Mouse (Mus musculus) right cerebral cortex, postnatal 4 days (tissue): ENCODE results near the gene Cox7a1.
"Not testable (repeated sequence)": the region's sequence is repeated elsewhere in the genome, so short reads cannot be mapped to it uniquely, and the experiment has no call there.

Experiments
- DNase-seq: peaks from one replicate; pipeline ENCODE4 v3.0.0-alpha.2; 2022

Gene Cox7a1

DNA sequence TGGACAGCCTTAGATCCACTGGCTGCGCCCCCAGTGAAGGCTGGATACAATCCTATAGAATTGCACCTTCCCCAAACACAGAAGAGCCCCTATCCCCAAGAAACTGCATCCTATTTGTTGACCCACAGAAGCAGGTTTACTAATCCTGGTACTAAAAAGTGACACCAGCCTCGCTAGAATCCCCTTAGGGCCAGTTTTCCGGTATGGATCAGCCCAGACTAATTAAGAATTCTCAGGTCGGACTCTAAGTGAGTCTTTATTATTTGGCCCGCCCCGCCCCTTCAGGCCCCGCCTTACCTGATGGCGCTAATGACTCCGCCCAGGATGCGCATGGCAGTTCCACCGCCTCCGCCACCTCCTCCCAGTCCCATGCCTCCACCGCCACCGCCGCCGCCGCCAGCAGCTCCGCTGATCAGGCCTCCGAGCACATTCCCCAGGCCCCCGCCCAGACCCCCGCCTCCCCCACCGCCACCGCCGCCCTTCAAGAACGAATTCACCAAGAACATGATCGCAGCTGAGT lies 9.7 kb downstream of the Cox7a1 start:
- DNase-seq = peak; percentile 71

DNA sequence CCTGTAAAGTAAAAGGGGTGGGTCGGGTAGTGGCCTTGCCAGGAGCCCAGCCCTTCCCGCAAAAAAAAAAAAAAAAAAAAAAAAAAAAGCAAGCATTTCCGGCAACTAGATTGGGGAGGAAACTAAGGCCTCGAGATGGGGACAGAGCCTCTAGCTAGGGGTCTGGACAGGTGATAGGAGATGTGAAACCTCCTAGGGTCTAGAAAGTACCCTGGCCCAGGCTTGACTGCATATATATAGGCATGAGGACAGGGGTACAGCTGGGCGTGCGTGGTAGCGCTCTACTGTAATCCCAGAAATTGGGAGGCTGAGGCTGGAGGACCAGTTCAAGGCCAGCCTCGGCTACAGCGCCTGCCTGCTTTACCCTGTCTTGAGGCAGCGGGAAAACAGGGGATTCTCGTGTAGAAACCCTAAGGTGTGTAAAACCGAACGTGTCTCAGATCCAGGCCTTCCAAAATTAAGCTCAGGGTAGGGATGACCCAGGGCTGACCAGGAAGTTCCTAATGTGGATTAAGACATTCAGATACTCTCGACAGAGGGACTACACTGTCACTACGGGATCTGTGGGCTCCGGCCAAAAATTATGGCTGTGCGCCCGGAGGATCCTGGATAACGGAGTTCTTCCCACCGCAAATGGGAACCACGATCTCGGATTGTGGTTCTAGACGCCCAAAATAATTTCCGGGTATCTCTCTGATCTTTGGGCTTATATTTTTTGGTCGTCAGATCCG lies 10.3 kb downstream of the Cox7a1 start:
- peak; percentile 67 for DNase-seq

DNA sequence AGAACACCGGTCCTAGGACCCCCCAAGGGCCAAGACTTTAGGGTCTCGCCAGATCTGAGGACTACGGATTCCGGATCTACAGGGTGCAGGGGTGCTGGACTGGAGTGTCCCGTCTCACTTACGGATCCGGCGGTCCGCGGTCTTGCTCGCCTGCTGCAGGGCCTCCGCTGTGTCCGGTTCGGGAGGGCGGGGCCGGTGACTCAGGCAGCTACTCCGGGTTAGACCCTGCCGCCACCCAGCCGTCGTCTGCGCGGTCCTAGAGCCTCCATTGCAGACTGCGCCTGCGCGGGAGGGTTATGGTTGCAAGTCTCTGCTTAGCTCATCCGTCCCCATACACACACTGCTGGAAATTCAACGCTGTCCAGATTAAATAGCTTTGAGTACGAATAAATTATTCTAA lies 10.9 kb downstream of the Cox7a1 start:
- peak; percentile 97 for DNase-seq

GRCm38 (mm10) chr7:30195461-30195860 lies 11.5 kb downstream of the Cox7a1 start:
- no peak for DNase-seq

DNA sequence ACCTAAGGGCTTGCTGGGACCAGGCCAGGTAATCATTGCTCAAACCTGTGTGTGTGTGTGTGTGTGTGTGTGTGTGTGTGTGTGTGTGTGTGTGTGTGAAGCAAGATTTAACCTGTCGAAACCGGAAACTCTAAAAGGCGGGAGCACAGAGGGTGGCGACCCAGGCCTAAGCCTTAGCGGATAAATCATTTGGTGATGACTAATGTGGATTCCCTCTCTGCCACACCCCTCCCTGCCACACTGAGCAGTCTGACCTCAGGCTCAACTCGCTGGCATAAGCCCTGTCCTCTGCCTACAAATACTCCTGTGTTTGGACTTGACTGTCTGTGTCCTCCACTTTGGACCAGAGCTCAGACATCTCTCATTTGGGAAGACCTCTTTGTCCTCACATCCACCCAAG lies 12.2 kb downstream of the Cox7a1 start:
- DNase-seq = no peak

- no peak for DNase-seq
Measured at GRCm38 (mm10) chr7:30197592-30198129, 13.7 kb downstream of the Cox7a1 start.

DNA sequence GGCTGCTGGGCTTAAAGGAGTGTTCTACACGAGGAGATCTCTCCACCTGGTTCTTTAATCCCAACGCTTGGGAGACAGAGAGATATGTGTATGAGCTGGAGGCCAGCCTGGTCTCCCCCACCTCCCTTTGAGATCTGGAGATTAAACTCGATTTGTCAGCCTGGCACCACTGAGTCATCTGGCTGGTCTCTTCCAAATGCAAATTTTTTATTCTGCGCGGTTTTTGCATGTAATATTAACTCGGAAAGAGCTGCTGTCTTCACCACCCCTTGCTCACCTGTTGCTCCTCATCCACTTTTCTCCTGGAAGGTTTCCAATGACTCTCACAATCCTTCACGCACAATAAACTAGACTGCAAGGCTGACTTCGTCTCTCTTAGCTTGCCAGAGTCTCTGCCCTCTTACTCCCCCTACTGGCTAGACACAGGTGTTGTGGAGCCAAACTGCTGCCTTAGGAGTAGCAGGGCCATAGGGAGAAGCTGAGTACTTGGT lies 14.6 kb downstream of the Cox7a1 start, which contains the start of gene Capns1:
Gene Capns1, minus strand, starts transcription at position 331 of the 491 bp plus-strand sequence.
- DNase-seq = peak; percentile 40

DNA sequence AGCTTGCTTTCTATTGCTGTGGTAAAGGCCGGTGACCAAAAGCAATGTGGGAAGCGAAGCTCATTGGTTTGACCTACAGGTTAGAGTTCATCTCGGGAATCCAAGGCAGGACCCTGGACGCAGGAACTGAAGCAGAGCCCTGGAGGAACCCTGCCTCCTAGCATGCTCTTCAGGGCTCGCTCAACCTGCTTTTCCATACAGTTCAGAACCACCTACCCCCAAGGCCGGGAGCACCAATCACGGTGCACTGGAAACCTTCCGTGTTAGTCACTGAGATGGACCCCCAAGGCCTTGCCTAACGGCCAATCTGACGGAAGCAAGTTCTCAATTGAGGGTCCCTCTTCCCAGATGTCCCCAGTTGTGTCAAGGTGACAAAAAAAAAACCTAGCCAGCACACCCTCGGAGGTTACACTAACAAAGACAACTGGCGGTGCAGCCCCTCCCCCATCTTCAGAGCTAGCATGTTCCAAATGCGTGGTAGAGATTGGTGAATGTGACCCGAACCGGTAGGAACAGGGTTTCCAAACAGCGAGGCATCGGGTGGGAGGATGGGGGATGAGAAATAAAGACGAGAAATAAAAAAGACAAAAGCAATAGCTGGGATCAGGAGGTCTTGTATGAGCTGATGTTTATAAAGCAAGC lies 15.7 kb downstream of the Cox7a1 start:
- no peak for DNase-seq

GRCm38 (mm10) chr7:30200200-30200599 lies 16.3 kb downstream of the Cox7a1 start:
- no peak for DNase-seq

GRCm38 (mm10) chr7:30200661-30201060 lies 16.7 kb downstream of the Cox7a1 start:
- DNase-seq = not testable (repeated sequence)

DNA sequence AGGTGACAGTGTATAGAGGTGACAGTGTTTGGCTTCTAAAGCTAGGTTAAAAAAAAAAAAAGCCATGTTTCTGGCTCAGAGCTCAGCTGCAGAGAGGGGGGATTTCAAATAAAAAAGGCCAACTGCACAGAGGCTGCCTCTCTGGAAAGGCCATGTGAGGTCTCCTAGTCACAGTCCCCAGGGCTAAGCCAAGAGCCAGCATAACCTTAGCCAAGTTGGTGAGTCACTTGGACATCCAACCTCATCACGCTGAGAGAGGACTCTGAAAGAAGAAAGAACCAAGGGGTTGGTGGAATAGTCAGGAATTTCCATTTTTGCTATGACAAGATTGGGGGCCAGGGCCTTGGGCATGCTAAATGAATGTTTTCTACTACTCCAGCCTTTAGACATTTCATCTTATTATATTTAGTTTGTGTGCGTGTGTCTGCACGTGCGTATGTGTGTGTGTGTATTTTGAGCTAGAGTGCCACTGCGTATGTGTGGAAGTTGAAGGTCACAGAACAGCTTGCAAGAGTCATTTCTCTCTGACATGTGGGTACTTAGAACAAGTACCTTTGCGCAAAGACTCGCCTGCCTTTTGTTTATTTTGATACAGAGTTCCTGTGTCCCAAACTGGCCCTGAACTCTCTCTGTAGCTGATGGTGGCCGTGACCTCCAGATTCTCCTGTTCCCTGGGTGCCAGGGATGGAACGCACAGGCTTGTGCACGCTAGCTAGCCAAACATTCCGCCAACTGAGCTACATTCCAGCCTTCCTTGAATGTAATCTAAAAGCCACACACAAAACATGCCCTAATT lies 19.1 kb downstream of the Cox7a1 start:
- no peak for DNase-seq

DNA sequence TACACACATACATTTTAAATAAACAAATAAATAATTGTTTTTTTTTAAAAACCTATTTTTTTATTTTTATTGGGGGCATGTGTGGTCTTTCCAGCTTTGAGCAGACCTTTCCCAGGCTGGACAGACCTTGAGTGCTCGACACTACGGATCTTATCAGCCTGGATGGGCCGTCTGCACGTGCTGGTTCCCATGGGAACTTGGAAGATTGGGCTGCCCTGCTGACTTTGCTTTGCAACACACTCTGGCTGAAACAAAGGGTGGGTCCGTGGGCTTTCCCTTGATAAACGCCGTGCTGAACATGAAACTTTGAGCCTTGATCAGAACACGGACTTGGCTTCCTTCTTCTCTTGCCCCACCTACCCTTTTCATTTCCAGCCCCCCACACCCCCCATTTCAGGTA lies 20.4 kb downstream of the Cox7a1 start:
- DNase-seq = no peak

DNA sequence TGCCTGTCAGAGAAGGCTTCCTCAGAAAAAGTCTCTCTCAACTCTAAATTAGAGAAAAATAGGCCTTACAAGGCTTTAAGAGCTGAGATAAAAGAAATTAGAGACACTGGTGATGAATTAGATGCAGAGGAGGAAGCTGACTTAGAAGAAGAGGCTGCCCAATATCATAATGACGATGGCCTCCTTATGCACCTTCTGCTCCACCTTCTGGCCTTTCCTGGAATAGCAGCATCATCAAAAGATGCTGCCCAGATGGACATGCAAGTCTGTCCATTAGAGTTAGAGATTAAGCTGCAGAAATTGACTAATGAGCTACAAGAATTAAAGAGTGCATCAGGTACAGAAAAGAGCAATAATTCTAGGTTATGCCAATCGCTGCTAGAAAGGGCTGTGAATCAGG lies 21.4 kb downstream of the Cox7a1 start:
- peak; percentile 54 for DNase-seq

DNA sequence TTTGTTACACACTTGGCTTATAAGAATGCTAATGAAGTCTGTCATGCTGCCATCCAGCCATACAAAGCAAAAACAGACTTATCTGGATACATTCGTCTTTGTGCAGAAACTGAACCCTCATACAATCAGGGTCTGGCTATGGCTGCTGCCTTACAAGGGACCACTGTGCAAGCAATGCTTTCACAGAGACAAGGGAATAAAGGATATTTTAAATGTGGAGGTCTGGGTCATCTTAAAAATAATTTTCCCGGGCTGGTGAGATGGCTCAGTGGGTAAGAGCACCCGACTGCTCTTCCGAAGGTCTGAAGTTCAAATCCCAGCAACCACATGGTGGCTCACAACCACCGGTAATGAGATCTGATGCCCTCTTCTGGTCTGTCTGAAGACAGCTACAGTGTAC lies 22.4 kb downstream of the Cox7a1 start:
- DNase-seq = not testable (repeated sequence)

DNA sequence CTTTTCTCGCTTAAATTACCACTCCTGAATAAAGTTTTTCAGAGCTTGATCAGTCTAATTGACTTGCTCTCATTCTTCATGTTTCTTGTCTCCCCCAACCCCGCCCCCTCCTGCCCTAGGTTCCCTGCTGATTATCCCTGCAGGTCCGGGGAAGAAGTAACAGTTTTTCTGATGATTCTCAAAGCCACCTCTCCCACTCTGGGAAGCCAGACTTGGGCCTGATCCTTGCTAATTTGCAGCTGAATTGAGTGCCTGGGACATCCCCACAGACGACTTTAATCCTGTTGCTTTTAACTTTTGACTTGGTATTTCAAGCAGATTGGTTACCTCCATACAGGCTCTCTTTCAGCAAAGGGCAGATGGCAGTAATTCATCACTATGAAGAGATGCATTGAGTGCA lies 27.1 kb downstream of the Cox7a1 start:
- no peak for DNase-seq

DNA sequence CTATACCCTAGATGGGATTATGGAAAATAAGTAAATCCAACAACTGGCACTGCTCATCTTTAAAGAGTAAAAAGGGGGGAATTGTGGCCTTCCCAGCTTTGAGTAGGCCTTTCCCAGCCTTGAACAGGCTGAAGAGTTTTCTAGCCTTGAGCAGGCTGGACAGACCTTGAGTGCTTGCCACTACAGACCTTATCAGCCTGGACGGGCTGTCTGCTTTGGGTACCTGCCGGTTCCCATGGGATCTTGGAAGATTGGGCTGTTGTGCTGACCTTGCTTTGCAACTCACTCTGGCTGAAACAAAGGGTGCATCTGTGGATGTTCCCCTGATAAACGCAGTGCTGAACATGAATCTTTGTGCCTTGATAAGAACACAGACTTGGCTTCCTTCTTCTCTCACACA lies 29.9 kb downstream of the Cox7a1 start:
- DNase-seq = no peak

DNA sequence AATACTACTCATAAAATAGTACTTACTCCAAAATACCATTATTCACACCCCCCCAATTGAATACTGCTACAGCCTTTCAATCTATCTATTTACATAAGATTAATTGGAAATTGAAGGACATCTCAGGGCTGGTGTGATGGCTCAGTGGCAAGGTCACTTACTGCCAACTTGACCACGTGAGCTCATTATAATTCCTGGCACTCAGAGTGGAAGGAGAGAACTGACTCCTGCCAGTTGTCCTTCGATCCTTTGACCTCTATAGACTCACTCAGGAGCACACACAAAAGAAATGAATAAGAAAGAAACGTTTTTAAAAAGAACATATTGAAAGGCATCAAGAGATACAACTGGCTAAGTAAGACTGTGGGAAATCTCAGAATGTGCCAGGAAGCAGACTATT lies 31.9 kb downstream of the Cox7a1 start:
- no peak for DNase-seq

DNA sequence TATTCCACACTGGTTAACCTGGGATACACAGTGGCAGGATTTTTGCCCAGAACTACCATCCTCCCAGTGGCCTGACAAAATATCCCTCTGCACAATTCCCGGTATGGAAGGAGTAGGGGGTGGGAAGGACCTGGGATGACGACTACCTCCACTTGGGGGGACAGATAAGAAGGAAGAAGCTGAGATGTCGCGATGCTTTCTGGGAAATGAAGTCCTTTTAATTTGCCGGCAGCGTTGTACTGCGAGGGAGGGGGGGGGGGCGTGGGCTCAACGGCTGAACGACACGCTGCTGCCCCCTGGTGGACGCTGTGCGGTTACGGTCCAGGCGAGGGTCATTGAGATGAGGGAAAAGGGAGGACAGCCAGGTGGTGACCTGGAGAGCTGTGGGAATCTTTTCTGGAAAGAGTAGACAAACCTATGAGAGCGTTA lies 32.8 kb downstream of the Cox7a1 start:
- DNase-seq = peak; percentile 90

DNA sequence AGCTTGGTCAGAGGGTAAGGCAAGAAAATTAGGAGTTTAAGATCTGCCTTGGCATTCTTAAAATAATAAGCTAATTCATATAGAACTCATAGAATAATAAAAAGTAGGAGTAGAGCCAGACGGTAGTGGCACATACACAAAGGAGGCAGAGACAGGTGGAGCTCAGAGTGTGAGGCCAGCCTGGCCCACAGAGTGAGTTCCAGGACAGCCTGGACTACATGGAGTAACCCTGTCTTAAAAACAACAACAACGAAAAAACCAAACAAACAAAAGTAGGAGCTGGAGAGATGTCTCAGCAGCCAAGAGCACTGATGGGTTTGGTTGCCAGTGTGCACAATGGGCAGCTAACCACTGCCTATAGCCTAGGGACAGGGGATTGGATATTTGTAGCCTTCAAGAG lies 33.3 kb downstream of the Cox7a1 start:
- DNase-seq = no peak

DNA sequence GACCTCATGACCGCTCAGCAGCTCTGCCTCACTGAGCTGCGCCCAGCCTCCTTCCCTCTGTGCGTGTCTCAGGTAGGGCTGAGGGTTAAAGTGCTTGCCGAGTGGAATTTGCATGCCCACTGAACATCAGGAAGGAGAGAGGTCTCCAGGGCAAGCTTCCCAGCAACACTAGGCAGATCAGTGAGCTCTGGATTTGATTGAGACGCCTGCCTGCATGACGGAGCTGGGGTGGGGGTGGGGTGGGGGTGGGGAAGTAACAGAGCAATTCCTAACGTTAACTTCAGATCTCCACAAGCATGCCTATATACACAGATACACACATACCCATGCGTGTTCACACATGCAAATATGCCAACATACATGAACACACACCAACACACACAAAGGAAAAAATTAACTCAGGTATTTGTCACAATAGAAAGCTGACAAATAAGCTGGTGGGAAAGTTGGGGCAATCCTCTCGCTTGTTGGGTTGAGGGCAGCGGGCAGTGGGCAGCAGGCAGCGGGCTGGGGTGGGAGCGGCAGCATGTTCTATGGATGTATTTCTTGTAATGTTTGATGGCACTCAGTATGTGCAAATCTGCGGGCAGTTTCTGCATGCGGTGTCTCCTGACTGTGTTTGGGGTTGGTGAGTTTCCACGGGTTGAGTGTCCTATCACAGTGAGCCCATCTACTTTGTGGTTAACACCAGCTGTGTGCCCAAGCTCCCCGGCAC lies 35.5 kb downstream of the Cox7a1 start:
- peak; percentile 46 for DNase-seq

GRCm38 (mm10) chr7:30220008-30220356 lies 36.0 kb downstream of the Cox7a1 start:
- no peak for DNase-seq

GRCm38 (mm10) chr7:30221433-30221832 lies 37.5 kb downstream of the Cox7a1 start:
- DNase-seq = no peak
